Mouse (Mus musculus): ENCODE measurements around the gene Tlnrd1.

- TF ChIP-seq POLR2A (IDR thresholded peaks at IDR 0.05; ENCODE audit: control insufficient read depth, extremely low read depth, insufficient read depth, low read length, poor library complexity) (no peak), CTCF (IDR thresholded peaks at IDR 0.05; ENCODE audit: borderline replicate concordance, control insufficient read depth, extremely low read depth, insufficient read depth, low read length, poor library complexity) (no peak)
These were observed 29.9 kb upstream of the Tlnrd1 start for GRCm38 (mm10) chr7:83913995-83914394.
